Mouse (Mus musculus): ENCODE measurements at regions not wholly inside any gene's neighbourhood (a gene's known extent, or its start where the extent isn't known, plus 50 kb on each side); places are given as distances from the start of the nearest gene placed in this dataset.

DNA sequence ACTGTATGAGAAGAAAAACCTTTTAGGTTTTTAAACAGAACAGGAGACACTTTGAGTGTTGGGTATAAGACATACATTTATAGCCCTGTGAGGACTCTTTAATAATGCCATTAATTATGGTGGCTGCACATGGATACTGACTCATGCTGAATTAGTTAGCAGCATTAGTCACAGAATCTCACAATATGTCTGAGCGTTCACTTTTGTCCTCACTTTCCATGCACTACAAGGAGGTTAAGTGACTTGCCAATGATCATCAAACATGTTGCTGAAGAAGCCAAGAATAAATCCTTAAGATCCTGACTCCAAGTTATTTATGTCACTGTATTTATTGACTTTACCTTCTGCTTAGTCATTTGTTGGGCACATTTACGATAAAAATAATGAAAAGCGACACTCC lies 105.6 kb upstream of the Atxn7l3b start:
- DNase-seq: no peak

DNA sequence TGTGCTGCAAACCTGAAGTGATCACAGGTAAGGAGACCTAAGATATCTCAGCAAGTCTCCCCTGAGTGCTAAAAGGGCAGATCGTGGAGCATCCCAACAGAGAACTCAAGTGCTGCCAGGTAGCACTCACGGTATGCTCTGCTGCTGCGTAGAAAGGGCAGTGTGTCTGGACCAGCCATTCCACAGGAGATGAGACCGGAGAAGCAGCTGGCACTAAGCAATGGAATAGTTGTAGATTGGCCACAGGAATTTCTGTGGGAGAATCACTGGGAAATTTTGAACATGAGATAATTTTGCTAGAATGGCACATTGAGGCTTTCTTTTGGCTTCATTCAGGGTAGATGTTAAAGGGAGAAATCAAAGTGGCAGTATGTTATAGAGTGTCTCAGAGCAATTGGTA lies 104.1 kb upstream of the Atxn7l3b start:
- no peak for DNase-seq

DNA sequence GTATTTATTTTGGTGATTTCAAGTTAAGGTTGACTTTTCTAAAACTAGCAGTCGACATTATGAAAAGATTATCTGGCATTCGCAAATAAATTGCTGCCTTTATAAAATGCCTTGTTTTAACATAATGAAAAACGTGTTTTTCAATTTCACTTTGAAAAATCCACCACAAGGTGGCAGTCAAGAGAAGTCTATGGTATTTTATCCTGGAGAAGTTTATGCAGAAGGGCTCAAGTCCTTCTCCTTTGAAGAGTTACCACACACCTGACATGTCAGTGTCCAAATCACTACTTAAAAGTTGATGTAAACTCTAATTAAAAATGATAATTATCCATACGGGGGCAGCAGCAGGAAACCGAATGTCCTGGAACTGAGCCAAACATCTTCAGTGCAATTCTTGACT lies 98.5 kb upstream of the Atxn7l3b start:
- DNase-seq: peak; percentile 28

DNA sequence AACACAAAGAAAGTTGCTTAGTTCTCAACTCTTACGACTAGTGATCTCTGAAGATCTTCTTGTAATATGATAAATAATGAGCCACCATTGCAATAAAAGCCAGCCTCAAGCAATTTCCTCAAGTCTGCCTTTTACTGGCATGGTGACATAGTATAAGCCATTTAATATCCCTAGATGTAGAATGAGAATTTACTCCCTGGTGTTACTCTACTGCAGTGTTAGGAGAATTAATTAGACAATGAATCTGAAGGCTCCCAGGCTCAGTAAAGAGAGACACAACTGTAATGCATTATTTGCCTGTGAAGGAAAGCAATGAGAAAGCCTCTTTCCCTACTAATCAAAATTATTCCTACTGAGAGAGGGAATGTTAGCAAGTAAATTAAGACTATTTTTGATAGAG lies 95.8 kb upstream of the Atxn7l3b start:
- DNase-seq: no peak

DNA sequence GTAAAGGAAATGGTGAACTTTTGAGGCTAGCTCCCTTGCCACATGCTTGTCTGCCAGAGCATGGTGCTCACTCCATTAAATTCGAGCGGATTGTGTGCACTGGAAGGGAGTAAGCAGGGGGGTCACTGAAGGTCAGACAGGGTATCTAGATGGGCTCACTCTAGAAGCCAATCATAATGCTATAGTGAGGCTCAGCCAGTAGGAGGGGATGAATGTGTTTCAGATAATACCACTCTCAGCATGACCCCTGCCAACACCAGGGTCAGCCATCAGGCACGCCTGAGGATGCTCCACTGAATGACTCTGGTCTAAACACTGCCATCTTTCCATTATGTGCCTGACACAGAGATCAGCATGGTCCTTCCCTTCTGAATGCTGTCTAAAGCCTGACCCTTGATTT lies 80.3 kb upstream of the Atxn7l3b start:
- no peak for DNase-seq

DNA sequence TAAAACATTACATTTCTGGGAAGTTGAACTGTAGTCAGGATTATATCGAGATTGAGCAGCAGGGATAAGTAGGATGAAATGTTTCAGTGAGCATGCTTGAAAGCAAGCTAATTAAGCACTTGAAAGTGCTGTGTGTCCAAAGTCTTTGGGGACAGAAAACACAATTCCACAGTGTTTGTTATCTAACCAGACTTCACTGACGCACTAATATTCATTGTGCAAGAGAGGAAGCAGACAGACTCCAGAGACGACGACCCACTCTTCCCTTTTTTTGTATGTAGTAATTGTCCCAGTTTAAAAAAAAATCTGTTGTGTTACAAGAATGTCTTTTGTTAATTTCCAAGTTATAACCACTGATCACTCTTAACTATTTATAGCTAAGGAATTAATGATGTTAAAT lies 61.9 kb upstream of the Atxn7l3b start:
- DNase-seq: no peak

DNA sequence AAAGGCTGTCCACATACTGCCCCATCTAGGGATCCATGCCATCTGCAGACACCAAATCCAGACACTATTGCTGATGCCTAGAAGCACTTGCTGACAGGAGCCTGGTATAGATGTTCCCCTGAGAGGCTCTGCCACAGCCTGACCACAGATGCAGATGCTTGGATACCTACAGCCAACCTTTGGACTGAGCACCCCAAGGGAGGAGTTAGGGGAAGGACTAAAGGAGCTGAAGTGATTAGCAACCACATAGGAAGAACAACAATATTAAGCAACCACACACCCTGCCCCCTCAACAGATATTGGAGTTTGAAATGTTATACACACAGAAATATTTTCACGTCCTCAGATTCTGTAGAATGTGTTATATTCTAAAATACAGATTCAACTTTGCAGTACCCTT lies 53.9 kb upstream of the Atxn7l3b start:
- DNase-seq: no peak

All from lung, postnatal 10 days (tissue).